Mouse (Mus musculus) limb, embryonic 15.5 days (tissue): ENCODE data around the gene Ankrd34b. TPM values are rescaled to one million over a fixed set of nuclear protein-coding genes. Genes with fewer than 3 reads are reported as not detected.

ENCODE experiments used
- ATAC-seq: fragments of 200-750 bp; cut with Nextera tagmentation; 2 replicates; pipeline ENCODE4 v1.8.0; 2017; ENCODE audit warnings: low read depth, moderate TSS enrichment; ENCODE audit not compliant: insufficient number of reproducible peaks, low FRiP score, low TSS enrichment
- H3K27ac ChIP-seq: fragments of 300-500 bp; sonication (generic); 2 replicates; pipeline ENCODE4 v1.5.1; 2015; ENCODE audit warnings: moderate library complexity, mild to moderate bottlenecking, inconsistent platforms
- H3K27me3 ChIP-seq: fragments of 300-500 bp; sonication (generic); 2 replicates; pipeline ENCODE4 v1.6.1; 2015; ENCODE audit warnings: inconsistent platforms
- H3K36me3 ChIP-seq: fragments of 300-500 bp; sonication (generic); 2 replicates; pipeline ENCODE4 v1.6.1; 2015; ENCODE audit warnings: inconsistent platforms
- H3K4me1 ChIP-seq: fragments of 300-500 bp; sonication (generic); 2 replicates; pipeline ENCODE4 v1.6.1; 2015; ENCODE audit warnings: inconsistent platforms
- H3K4me2 ChIP-seq: fragments of 300-500 bp; sonication (generic); 2 replicates; pipeline ENCODE4 v1.6.1; 2015; ENCODE audit warnings: mild to moderate bottlenecking, inconsistent platforms
- H3K4me3 ChIP-seq: fragments of 300-500 bp; sonication (generic); 2 replicates; pipeline ENCODE4 v1.5.1; 2015; ENCODE audit warnings: mild to moderate bottlenecking, inconsistent platforms
- H3K9ac ChIP-seq: fragments of 300-500 bp; sonication (generic); 2 replicates; pipeline ENCODE4 v1.6.1; 2015; ENCODE audit warnings: inconsistent platforms
- H3K9me3 ChIP-seq: fragments of 300-500 bp; sonication (generic); 2 replicates; pipeline ENCODE4 v1.6.1; 2016; ENCODE audit warnings: inconsistent platforms
- WGBS: fragments of 180-500 bp; shearing (Covaris S2); methylation state at CpG from one replicate; pipeline ENCODE4 v1.1.7; 2015; 5-methylcytosine and 5-hydroxymethylcytosine counted together
- polyA plus RNA-seq: library from polyadenylated mRNA; unstranded; fragments of >200 nt; fragmentation: Nextera tagmentation; extraction: Ambion mirVana; gene quantifications from 2 replicates; pipeline ENCODE4 v1.2.1, GENCODE M21; 2015

The Ankrd34b gene
- polyA plus RNA-seq = 0.05 and 0.12 TPM in 2 replicates

- peaks cover 71% of the 10 kb centered on the region for H3K27me3 ChIP-seq
- H3K9ac ChIP-seq = peak within 1 kb of the TSS; percentile 35
- peak; percentile 46; the same call in 1 of the 2 replicates for ATAC-seq
- no peaks in the 10 kb centered on the region for H3K36me3 ChIP-seq
- H3K4me2 ChIP-seq = peak within 1 kb of the TSS; percentile 99
- H3K27ac ChIP-seq = no peak within 1 kb of the TSS
- H3K4me3 ChIP-seq = peak within 1 kb of the TSS; percentile 53
- H3K4me1 ChIP-seq = peaks cover 17% of the 10 kb centered on the region
- no peaks in the 10 kb centered on the region for H3K9me3 ChIP-seq
- under 1% methylated on average over 54 of the region's 54 CpGs for WGBS
These were observed at the start of gene Ankrd34b for GRCm38 (mm10) chr13:92425758-92426264. Gene Ankrd34b (plus strand): TSS chr13:92425896.

- Histone ChIP-seq H3K9ac (no peak overlapping the region), H3K4me3 (no peak overlapping the region), H3K27ac (no peak overlapping the region), H3K27me3 (no peaks in the 10 kb centered on the region), H3K4me1 (no peaks in the 10 kb centered on the region), H3K4me2 (no peak overlapping the region), H3K9me3 (no peaks in the 10 kb centered on the region), H3K36me3 (peaks cover 3% of the 10 kb centered on the region; the same call in 1 of the 2 replicates)
- ATAC-seq = no peak
- WGBS = 69% methylated on average over 3 of the region's 3 CpGs
These were observed 38.3 kb upstream of the Ankrd34b start for GRCm38 (mm10) chr13:92387367-92387766.

- Histone ChIP-seq H3K4me2 (no peak overlapping the region), H3K4me3 (no peak overlapping the region), H3K9ac (no peak overlapping the region), H3K36me3 (no peaks in the 10 kb centered on the region), H3K27ac (no peak overlapping the region), H3K9me3 (no peaks in the 10 kb centered on the region), H3K4me1 (no peaks in the 10 kb centered on the region), H3K27me3 (no peaks in the 10 kb centered on the region)
- WGBS = 72% methylated on average over 12 of the region's 12 CpGs
- no peak for ATAC-seq
These were observed 32.5 kb upstream of the Ankrd34b start for GRCm38 (mm10) chr13:92393047-92393661.

GRCm38 (mm10) chr13:92398491-92399384, 27.0 kb upstream of the Ankrd34b start:
- no peaks in the 10 kb centered on the region for H3K27me3 ChIP-seq
- no peak overlapping the region for H3K27ac ChIP-seq
- no peak overlapping the region for H3K4me2 ChIP-seq
- H3K9me3 ChIP-seq = no peaks in the 10 kb centered on the region
- H3K4me3 ChIP-seq = no peak overlapping the region
- ATAC-seq = no peak
- H3K36me3 ChIP-seq = no peaks in the 10 kb centered on the region
- no peaks in the 10 kb centered on the region for H3K4me1 ChIP-seq
- H3K9ac ChIP-seq = no peak overlapping the region
- whole genome bisulfite sequencing = 72% methylated on average over 11 of the region's 11 CpGs

GRCm38 (mm10) chr13:92402063-92402462, 23.6 kb upstream of the Ankrd34b start:
- H3K9ac ChIP-seq = no peak overlapping the region
- no peaks in the 10 kb centered on the region for H3K27me3 ChIP-seq
- 62% methylated on average over 2 of the region's 2 CpGs for WGBS
- H3K36me3 ChIP-seq = no peaks in the 10 kb centered on the region
- H3K4me2 ChIP-seq = no peak overlapping the region
- no peaks in the 10 kb centered on the region for H3K4me1 ChIP-seq
- no peak for ATAC-seq
- H3K4me3 ChIP-seq = no peak overlapping the region
- no peak overlapping the region for H3K27ac ChIP-seq
- H3K9me3 ChIP-seq = no peaks in the 10 kb centered on the region

GRCm38 (mm10) chr13:92403496-92403895, 22.2 kb upstream of the Ankrd34b start:
- no peak overlapping the region for H3K4me2 ChIP-seq
- H3K9me3 ChIP-seq = no peaks in the 10 kb centered on the region
- ATAC-seq = no peak
- no peak overlapping the region for H3K27ac ChIP-seq
- no peak overlapping the region for H3K9ac ChIP-seq
- 52% methylated on average over 3 of the region's 3 CpGs for WGBS
- H3K4me1 ChIP-seq = no peaks in the 10 kb centered on the region
- H3K27me3 ChIP-seq = no peaks in the 10 kb centered on the region
- no peaks in the 10 kb centered on the region for H3K36me3 ChIP-seq
- H3K4me3 ChIP-seq = no peak overlapping the region

- Histone ChIP-seq H3K9me3 (no peaks in the 10 kb centered on the region), H3K4me2 (no peak overlapping the region), H3K9ac (no peak overlapping the region), H3K4me3 (no peak overlapping the region), H3K4me1 (no peaks in the 10 kb centered on the region), H3K27me3 (no peaks in the 10 kb centered on the region), H3K27ac (no peak overlapping the region), H3K36me3 (no peaks in the 10 kb centered on the region)
- 81% methylated on average over 2 of the region's 2 CpGs for WGBS
- no peak for ATAC-seq
These were observed 15.2 kb upstream of the Ankrd34b start for GRCm38 (mm10) chr13:92410486-92410885.

- Histone ChIP-seq H3K4me3 (no peak overlapping the region), H3K4me2 (no peak overlapping the region), H3K9me3 (no peaks in the 10 kb centered on the region), H3K4me1 (no peaks in the 10 kb centered on the region), H3K27ac (no peak overlapping the region), H3K27me3 (peaks cover 29% of the 10 kb centered on the region), H3K36me3 (no peaks in the 10 kb centered on the region), H3K9ac (no peak overlapping the region)
- ATAC-seq = no peak
- 85% methylated on average over 11 of the region's 11 CpGs for WGBS
These were observed 6.1 kb upstream of the Ankrd34b start for GRCm38 (mm10) chr13:92419630-92420029.

GRCm38 (mm10) chr13:92423711-92424110, 2.0 kb upstream of the Ankrd34b start:
- no peak overlapping the region for H3K4me3 ChIP-seq
- no peak for ATAC-seq
- H3K36me3 ChIP-seq = no peaks in the 10 kb centered on the region
- H3K4me2 ChIP-seq = no peak overlapping the region
- H3K9me3 ChIP-seq = no peaks in the 10 kb centered on the region
- H3K9ac ChIP-seq = no peak overlapping the region
- 57% methylated on average over 3 of the region's 3 CpGs for WGBS
- peaks cover 70% of the 10 kb centered on the region for H3K27me3 ChIP-seq
- H3K4me1 ChIP-seq = peaks cover 17% of the 10 kb centered on the region
- H3K27ac ChIP-seq = no peak overlapping the region

- ATAC-seq = no peak
- Histone ChIP-seq H3K4me2 (peak overlapping the region; percentile 99), H3K4me3 (peak overlapping the region; percentile 53), H3K27me3 (peaks cover 68% of the 10 kb centered on the region), H3K27ac (no peak overlapping the region), H3K9ac (peak overlapping the region; percentile 35), H3K4me1 (peaks cover 17% of the 10 kb centered on the region), H3K9me3 (no peaks in the 10 kb centered on the region), H3K36me3 (no peaks in the 10 kb centered on the region)
- under 1% methylated on average over 89 of the region's 92 CpGs for WGBS
These were observed 777 bp downstream of the Ankrd34b start for GRCm38 (mm10) chr13:92426294-92427051.

- H3K4me2 ChIP-seq = no peak overlapping the region; the same call in 1 of the 2 replicates
- H3K27ac ChIP-seq = no peak overlapping the region
- no peaks in the 10 kb centered on the region for H3K9me3 ChIP-seq
- ATAC-seq = no peak
- WGBS = 49% methylated on average over 4 of the region's 4 CpGs
- H3K27me3 ChIP-seq = peaks cover 68% of the 10 kb centered on the region
- no peaks in the 10 kb centered on the region for H3K36me3 ChIP-seq
- H3K4me3 ChIP-seq = 0 out of 2 replicates have a peak overlapping the region, but pooled peaks have one; percentile 53
- H3K9ac ChIP-seq = no peak overlapping the region
- peaks cover 17% of the 10 kb centered on the region for H3K4me1 ChIP-seq
These were observed 1.7 kb downstream of the Ankrd34b start for GRCm38 (mm10) chr13:92427351-92427855.
